Mouse (Mus musculus): ENCODE data around the gene Col7a1. TPM values are rescaled to one million over a fixed set of nuclear protein-coding genes. Genes with fewer than 3 reads are reported as not detected.

Col7a1 gene
- polyA plus RNA-seq, 1 experiment from 2014 or later, result 22.0 TPM

- no peak overlapping the region for H3K27ac ChIP-seq (replicated peaks; ENCODE audit: low read depth, low read length)
- no peak overlapping the region for H3K9ac ChIP-seq (ENCODE audit: low read depth, low read length)
- H3K9me3 ChIP-seq (ENCODE audit: control insufficient read depth, low read length), result no peaks in the 10 kb centered on the region
- 63% methylated on average over 11 of the region's 11 CpGs for WGBS
- DNase-seq (ENCODE audit: low spot score) (no peak), ATAC-seq (ENCODE audit: low read depth) (no peak)
- no peak overlapping the region for H3K4me3 ChIP-seq (ENCODE audit: low read depth, low read length)
- H3K36me3 ChIP-seq (ENCODE audit: control insufficient read depth, insufficient read depth, low read length), result 0 out of 2 replicates have a peak, but pooled peaks cover 10% of the 10 kb centered on the region
- H3K27me3 ChIP-seq (replicated peaks; ENCODE audit: control insufficient read depth, insufficient read depth, low read length), result no peaks in the 10 kb centered on the region
- no peak overlapping the region for H3K4me2 ChIP-seq (ENCODE audit: low read depth, low read length)
- H3K4me1 ChIP-seq (ENCODE audit: control insufficient read depth, insufficient read depth, low read length), result no peaks in the 10 kb centered on the region
These were observed 63.7 kb downstream of the Col7a1 start for GRCm38 (mm10) chr9:109016973-109017604.

DNA sequence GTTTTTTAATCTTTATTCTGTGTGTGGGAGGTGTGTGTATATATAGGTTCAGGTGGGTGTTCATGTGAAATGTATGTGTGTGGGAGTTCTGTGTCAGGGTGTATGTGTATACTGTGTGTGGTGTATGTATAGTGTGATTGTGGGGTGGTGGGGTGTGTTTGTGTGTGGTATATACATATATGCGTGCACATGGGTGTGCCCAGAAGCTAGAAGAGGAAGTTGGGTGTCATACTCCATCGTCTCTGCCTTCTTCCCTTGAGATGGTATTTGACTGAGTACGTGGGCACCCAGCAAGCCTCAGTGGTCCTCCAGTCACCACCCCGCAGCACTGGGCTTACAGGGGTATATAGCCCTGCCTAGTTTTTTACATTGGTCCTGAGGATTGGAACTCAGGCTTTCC, 68.0 kb downstream of the Col7a1 start:
- no peak overlapping the region for H3K4me2 ChIP-seq (ENCODE audit: low read depth, low read length)
- no peak overlapping the region for H3K4me3 ChIP-seq (ENCODE audit: low read depth, low read length)
- H3K27ac ChIP-seq (replicated peaks; ENCODE audit: low read depth, low read length), result no peak overlapping the region
- no peak for ATAC-seq (ENCODE audit: low read depth)
- H3K9me3 ChIP-seq (ENCODE audit: control insufficient read depth, low read length), result no peaks in the 10 kb centered on the region
- no peak for DNase-seq (ENCODE audit: low spot score)
- 74% methylated on average over 4 of the region's 4 CpGs for WGBS
- H3K36me3 ChIP-seq (ENCODE audit: control insufficient read depth, insufficient read depth, low read length), result peaks cover 14% of the 10 kb centered on the region; the same call in 1 of the 2 replicates
- no peaks in the 10 kb centered on the region for H3K27me3 ChIP-seq (replicated peaks; ENCODE audit: control insufficient read depth, insufficient read depth, low read length)
- no peak overlapping the region for H3K9ac ChIP-seq (ENCODE audit: low read depth, low read length)
- H3K4me1 ChIP-seq (ENCODE audit: control insufficient read depth, insufficient read depth, low read length), result no peaks in the 10 kb centered on the region

DNA sequence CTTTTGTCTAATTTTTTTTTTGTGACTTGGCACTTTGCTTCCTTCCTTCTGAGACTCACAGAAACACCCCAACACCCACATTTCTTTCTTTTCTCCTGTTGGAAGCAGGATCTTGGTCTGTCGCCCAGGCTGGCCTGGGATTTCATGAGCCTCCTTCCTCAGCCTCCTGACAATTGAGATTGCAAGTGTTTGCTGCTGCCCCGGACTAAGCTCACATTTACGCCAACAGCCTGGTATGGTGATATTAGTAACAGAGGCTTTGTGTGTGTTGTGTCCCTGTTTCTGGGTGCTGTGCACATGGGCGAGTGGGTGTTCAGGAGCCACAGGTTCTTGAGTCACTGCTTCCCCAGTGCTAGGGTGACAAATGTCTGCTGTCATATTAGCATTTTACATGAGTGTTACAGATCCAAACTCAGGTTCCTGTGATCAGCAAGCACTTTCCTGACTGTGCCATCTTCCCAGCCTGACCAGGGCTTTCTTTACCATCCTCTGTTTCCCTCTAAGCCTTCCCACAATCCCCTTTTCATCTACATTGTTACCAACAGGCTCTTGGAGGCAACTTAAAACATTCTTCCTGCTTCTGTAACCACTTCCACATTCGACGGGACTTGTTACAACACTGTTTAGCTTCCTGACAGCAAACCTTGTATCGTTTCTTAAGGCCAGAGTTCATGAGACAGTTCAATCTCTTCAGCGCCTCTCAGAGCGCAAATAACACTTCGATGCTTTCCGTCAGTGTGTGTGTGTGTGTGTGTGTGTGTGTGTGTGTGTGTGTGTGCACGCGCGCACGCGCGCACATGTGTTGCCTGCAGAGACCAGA, 69.7 kb downstream of the Col7a1 start:
- Histone ChIP-seq H3K4me3 (ENCODE audit: low read depth, low read length) (no peak overlapping the region), H3K27ac (replicated peaks; ENCODE audit: low read depth, low read length) (no peak overlapping the region), H3K4me1 (ENCODE audit: control insufficient read depth, insufficient read depth, low read length) (no peaks in the 10 kb centered on the region), H3K27me3 (replicated peaks; ENCODE audit: control insufficient read depth, insufficient read depth, low read length) (no peaks in the 10 kb centered on the region), H3K9ac (ENCODE audit: low read depth, low read length) (no peak overlapping the region), H3K36me3 (ENCODE audit: control insufficient read depth, insufficient read depth, low read length) (peaks cover 14% of the 10 kb centered on the region; the same call in 1 of the 2 replicates), H3K9me3 (ENCODE audit: control insufficient read depth, low read length) (no peaks in the 10 kb centered on the region), H3K4me2 (ENCODE audit: low read depth, low read length) (no peak overlapping the region)
- ATAC-seq (ENCODE audit: low read depth) (no peak), DNase-seq (ENCODE audit: low spot score) (no peak)
- 86% methylated on average over 17 of the region's 17 CpGs for WGBS

- H3K9me3 ChIP-seq (ENCODE audit: control insufficient read depth, low read length), result no peaks in the 10 kb centered on the region
- DNase-seq (ENCODE audit: low spot score) (no peak), ATAC-seq (ENCODE audit: low read depth) (no peak)
- H3K36me3 ChIP-seq (ENCODE audit: control insufficient read depth, insufficient read depth, low read length), result peaks cover 14% of the 10 kb centered on the region; the same call in 1 of the 2 replicates
- no peak overlapping the region for H3K27ac ChIP-seq (replicated peaks; ENCODE audit: low read depth, low read length)
- WGBS, result 74% methylated on average over 8 of the region's 8 CpGs
- no peak overlapping the region for H3K4me2 ChIP-seq (ENCODE audit: low read depth, low read length)
- H3K4me3 ChIP-seq (ENCODE audit: low read depth, low read length), result no peak overlapping the region
- H3K4me1 ChIP-seq (ENCODE audit: control insufficient read depth, insufficient read depth, low read length), result no peaks in the 10 kb centered on the region
- no peaks in the 10 kb centered on the region for H3K27me3 ChIP-seq (replicated peaks; ENCODE audit: control insufficient read depth, insufficient read depth, low read length)
- H3K9ac ChIP-seq (ENCODE audit: low read depth, low read length), result no peak overlapping the region
These were observed 74.1 kb downstream of the Col7a1 start for GRCm38 (mm10) chr9:109027521-109027920.

DNA sequence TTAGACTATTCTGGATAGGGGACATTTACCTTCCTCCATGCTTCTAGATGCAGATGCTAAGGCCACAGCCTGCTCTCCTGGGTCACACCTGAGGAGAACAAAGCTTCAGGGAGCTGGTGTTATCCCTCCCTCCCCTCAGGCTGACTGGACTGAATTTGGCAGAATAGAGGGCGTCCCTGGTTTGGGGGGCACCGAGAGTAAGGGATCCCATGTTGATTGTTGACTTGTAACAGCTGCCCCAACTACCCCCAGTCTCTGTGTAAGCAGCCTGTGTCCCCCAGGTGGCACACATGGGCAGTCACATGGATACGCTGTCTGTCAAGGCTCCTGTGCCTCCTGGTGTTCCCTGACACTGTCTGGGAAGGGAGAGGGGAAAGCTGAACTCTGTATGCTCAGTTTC, 75.0 kb downstream of the Col7a1 start:
- no peak for DNase-seq (ENCODE audit: low spot score)
- peaks cover 11% of the 10 kb centered on the region; the same call in 1 of the 2 replicates for H3K36me3 ChIP-seq (ENCODE audit: control insufficient read depth, insufficient read depth, low read length)

DNA sequence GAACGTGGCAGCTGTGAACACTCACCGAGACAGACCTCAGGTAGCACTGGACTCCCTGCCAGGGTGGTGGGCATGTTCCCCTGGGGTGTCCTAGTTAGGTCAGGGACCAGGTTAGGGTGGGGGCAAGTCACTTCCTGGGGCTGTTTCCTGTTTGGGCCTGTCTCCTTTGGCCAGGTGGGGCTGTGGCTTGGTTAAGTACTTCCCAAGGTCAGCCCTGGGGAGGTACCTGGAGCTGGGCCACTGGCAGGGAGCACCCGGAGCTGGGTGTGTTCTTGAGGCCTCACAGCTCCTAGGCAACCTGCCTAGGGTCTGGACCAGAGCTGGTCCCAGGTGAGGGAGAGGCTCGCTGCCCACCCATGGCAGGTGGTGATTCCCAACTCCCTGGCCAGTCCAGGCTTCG, 75.5 kb downstream of the Col7a1 start:
- Histone ChIP-seq H3K36me3 (ENCODE audit: control insufficient read depth, insufficient read depth, low read length) (0 out of 2 replicates have a peak, but pooled peaks cover 7% of the 10 kb centered on the region), H3K4me2 (ENCODE audit: low read depth, low read length) (no peak overlapping the region), H3K27me3 (replicated peaks; ENCODE audit: control insufficient read depth, insufficient read depth, low read length) (no peaks in the 10 kb centered on the region), H3K27ac (replicated peaks; ENCODE audit: low read depth, low read length) (no peak overlapping the region), H3K9me3 (ENCODE audit: control insufficient read depth, low read length) (no peaks in the 10 kb centered on the region), H3K4me1 (ENCODE audit: control insufficient read depth, insufficient read depth, low read length) (no peaks in the 10 kb centered on the region), H3K9ac (ENCODE audit: low read depth, low read length) (no peak overlapping the region), H3K4me3 (ENCODE audit: low read depth, low read length) (no peak overlapping the region)
- 68% methylated on average over 5 of the region's 5 CpGs for WGBS
- no peak for DNase-seq (ENCODE audit: low spot score)
- no peak for ATAC-seq (ENCODE audit: low read depth)

More for the DNA sequence above, 75.0 kb downstream of the Col7a1 start:
- no peaks in the 10 kb centered on the region for H3K27me3 ChIP-seq (replicated peaks; ENCODE audit: control insufficient read depth, insufficient read depth, low read length)
- no peak overlapping the region for H3K4me3 ChIP-seq (ENCODE audit: low read depth, low read length)
- H3K9ac ChIP-seq (ENCODE audit: low read depth, low read length), result no peak overlapping the region
- no peaks in the 10 kb centered on the region for H3K9me3 ChIP-seq (ENCODE audit: control insufficient read depth, low read length)
- H3K4me2 ChIP-seq (ENCODE audit: low read depth, low read length), result no peak overlapping the region
- no peak overlapping the region for H3K27ac ChIP-seq (replicated peaks; ENCODE audit: low read depth, low read length)
- H3K4me1 ChIP-seq (ENCODE audit: control insufficient read depth, insufficient read depth, low read length), result no peaks in the 10 kb centered on the region
- no peak for ATAC-seq (ENCODE audit: low read depth)
- 85% methylated on average over 3 of the region's 3 CpGs for WGBS

DNA sequence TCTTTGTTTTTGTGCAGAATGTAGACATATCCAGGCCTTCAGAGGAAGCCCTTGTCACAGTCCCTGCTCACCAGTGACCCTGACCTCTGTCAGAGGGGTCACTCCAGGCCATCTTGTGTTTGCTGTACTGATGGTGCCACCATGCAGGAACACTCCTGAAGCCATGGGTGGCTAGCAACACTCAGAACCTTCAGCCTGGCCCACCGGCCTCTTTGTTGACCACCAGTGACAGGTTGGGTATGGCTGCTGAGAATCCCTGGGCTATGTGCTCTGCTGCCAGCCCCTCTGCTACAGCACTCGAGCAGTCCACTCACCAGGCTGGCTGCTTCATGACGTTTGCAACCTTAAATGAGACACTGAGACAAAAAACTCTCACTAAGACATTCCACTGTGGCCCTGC, 76.9 kb downstream of the Col7a1 start:
- Histone ChIP-seq H3K9ac (ENCODE audit: low read depth, low read length) (no peak overlapping the region), H3K4me1 (ENCODE audit: control insufficient read depth, insufficient read depth, low read length) (no peaks in the 10 kb centered on the region), H3K4me3 (ENCODE audit: low read depth, low read length) (no peak overlapping the region), H3K27ac (replicated peaks; ENCODE audit: low read depth, low read length) (no peak overlapping the region), H3K27me3 (replicated peaks; ENCODE audit: control insufficient read depth, insufficient read depth, low read length) (no peaks in the 10 kb centered on the region), H3K4me2 (ENCODE audit: low read depth, low read length) (no peak overlapping the region), H3K9me3 (ENCODE audit: control insufficient read depth, low read length) (no peaks in the 10 kb centered on the region), H3K36me3 (ENCODE audit: control insufficient read depth, insufficient read depth, low read length) (0 out of 2 replicates have a peak, but pooled peaks cover 3% of the 10 kb centered on the region)
- 68% methylated on average over 3 of the region's 3 CpGs for WGBS
- ATAC-seq (ENCODE audit: low read depth) (no peak), DNase-seq (ENCODE audit: low spot score) (no peak)

GRCm38 (mm10) chr9:109031001-109031400, 77.6 kb downstream of the Col7a1 start:
- Histone ChIP-seq H3K4me3 (ENCODE audit: low read depth, low read length) (no peak overlapping the region), H3K36me3 (ENCODE audit: control insufficient read depth, insufficient read depth, low read length) (no peaks in the 10 kb centered on the region), H3K27ac (replicated peaks; ENCODE audit: low read depth, low read length) (no peak overlapping the region), H3K4me1 (ENCODE audit: control insufficient read depth, insufficient read depth, low read length) (no peaks in the 10 kb centered on the region), H3K9me3 (ENCODE audit: control insufficient read depth, low read length) (no peaks in the 10 kb centered on the region), H3K9ac (ENCODE audit: low read depth, low read length) (no peak overlapping the region), H3K4me2 (ENCODE audit: low read depth, low read length) (no peak overlapping the region), H3K27me3 (replicated peaks; ENCODE audit: control insufficient read depth, insufficient read depth, low read length) (no peaks in the 10 kb centered on the region)
- no peak for ATAC-seq (ENCODE audit: low read depth)
- WGBS, result 89% methylated on average over 7 of the region's 7 CpGs
- DNase-seq (ENCODE audit: low spot score), result no peak
